Mouse (Mus musculus): Measurements from ENCODE around the gene Irs1. TPM values are rescaled to one million over a fixed set of nuclear protein-coding genes. Genes with fewer than 3 reads are reported as not detected.

Gene Irs1
- total and polyA plus RNA-seq, 2 experiments, result 7.6 to 8.2 TPM

GRCm38 (mm10) chr1:82283901-82284301, 7.3 kb downstream of the Irs1 start:
- H3K79me2 ChIP-seq (ENCODE audit: control insufficient read depth, insufficient read depth, low read length), result peaks cover 31% of the 10 kb centered on the region
- peak overlapping the region; percentile 15 for H3K9ac ChIP-seq (ENCODE audit: low read depth, low read length)
- WGBS, result 29% methylated on average over 1 of the region's 1 CpGs
- H3K27ac ChIP-seq (replicated peaks; ENCODE audit: insufficient read depth, low read depth, low read length), result peak overlapping the region; percentile 71
- TF ChIP-seq CTCF (IDR thresholded peaks at IDR 0.05; ENCODE audit: low read depth, low read length) (no peak), POLR2A (IDR thresholded peaks at IDR 0.05; ENCODE audit: extremely low read depth, insufficient read depth, low read length) (no peak)
- peak; percentile 73 for DNase-seq (ENCODE audit: extremely low read depth, low read depth, low spot score)
- peak overlapping the region; percentile 51; the same call in 1 of the 2 replicates for H3K4me3 ChIP-seq (ENCODE audit: insufficient read depth, low read depth, low read length)
- no peaks in the 10 kb centered on the region for H3K27me3 ChIP-seq (ENCODE audit: control insufficient read depth, insufficient read depth, low read length)
- H3K36me3 ChIP-seq (ENCODE audit: control insufficient read depth, insufficient read depth, low read length), result no peaks in the 10 kb centered on the region; the same call in 1 of the 2 replicates
- peaks cover 35% of the 10 kb centered on the region for H3K4me1 ChIP-seq (ENCODE audit: control insufficient read depth, insufficient read depth, low read length)

GRCm38 (mm10) chr1:82282992-82283611, 8.1 kb downstream of the Irs1 start:
- DNase-seq (ENCODE audit: extremely low read depth, low read depth, low spot score), result peak; percentile 71
- H3K4me1 ChIP-seq (ENCODE audit: control insufficient read depth, insufficient read depth, low read length), result peaks cover 28% of the 10 kb centered on the region
- no peaks in the 10 kb centered on the region for H3K27me3 ChIP-seq (ENCODE audit: control insufficient read depth, insufficient read depth, low read length)
- peak overlapping the region; percentile 63 for H3K4me3 ChIP-seq (ENCODE audit: insufficient read depth, low read depth, low read length)
- H3K36me3 ChIP-seq (ENCODE audit: control insufficient read depth, insufficient read depth, low read length), result peaks cover 3% of the 10 kb centered on the region
- TF ChIP-seq POLR2A (IDR thresholded peaks at IDR 0.05; ENCODE audit: extremely low read depth, insufficient read depth, low read length) (0 out of 2 replicates have a peak, but pooled peaks have one; percentile 70), CTCF (IDR thresholded peaks at IDR 0.05; ENCODE audit: low read depth, low read length) (no peak)
- H3K9ac ChIP-seq (ENCODE audit: low read depth, low read length), result peak overlapping the region; percentile 69
- H3K27ac ChIP-seq (replicated peaks; ENCODE audit: insufficient read depth, low read depth, low read length), result peak overlapping the region; percentile 72
- H3K79me2 ChIP-seq (ENCODE audit: control insufficient read depth, insufficient read depth, low read length), result peaks cover 28% of the 10 kb centered on the region
- 4% methylated on average over 33 of the region's 35 CpGs for WGBS

GRCm38 (mm10) chr1:82281823-82282222, 9.4 kb downstream of the Irs1 start:
- 41% methylated on average over 6 of the region's 6 CpGs for WGBS

GRCm38 (mm10) chr1:82279768-82280167, 11.4 kb downstream of the Irs1 start:
- no peak for TF ChIP-seq POLR2A (IDR thresholded peaks at IDR 0.05; ENCODE audit: extremely low read depth, insufficient read depth, low read length)
- TF ChIP-seq CTCF (IDR thresholded peaks at IDR 0.05; ENCODE audit: low read depth, low read length), result no peak
- no peak overlapping the region for H3K9ac ChIP-seq (ENCODE audit: low read depth, low read length)
- H3K36me3 ChIP-seq (ENCODE audit: control insufficient read depth, insufficient read depth, low read length), result peaks cover 25% of the 10 kb centered on the region
- peaks cover 12% of the 10 kb centered on the region for H3K4me1 ChIP-seq (ENCODE audit: control insufficient read depth, insufficient read depth, low read length)
- peaks cover 17% of the 10 kb centered on the region; the same call in 1 of the 2 replicates for H3K79me2 ChIP-seq (ENCODE audit: control insufficient read depth, insufficient read depth, low read length)
- 26% methylated on average over 1 of the region's 1 CpGs for WGBS
- H3K27me3 ChIP-seq (ENCODE audit: control insufficient read depth, insufficient read depth, low read length), result no peaks in the 10 kb centered on the region
- no peak for DNase-seq (ENCODE audit: extremely low read depth, low read depth, low spot score)
- no peak overlapping the region for H3K27ac ChIP-seq (replicated peaks; ENCODE audit: insufficient read depth, low read depth, low read length)
- no peak overlapping the region for H3K4me3 ChIP-seq (ENCODE audit: insufficient read depth, low read depth, low read length)

More at GRCm38 (mm10) chr1:82281823-82282222, 9.4 kb downstream of the Irs1 start:
- H3K9ac ChIP-seq (ENCODE audit: low read depth, low read length), result no peak overlapping the region
- peaks cover 18% of the 10 kb centered on the region; the same call in 1 of the 2 replicates for H3K79me2 ChIP-seq (ENCODE audit: control insufficient read depth, insufficient read depth, low read length)
- H3K27ac ChIP-seq (replicated peaks; ENCODE audit: insufficient read depth, low read depth, low read length), result peak overlapping the region; percentile 44
- H3K36me3 ChIP-seq (ENCODE audit: control insufficient read depth, insufficient read depth, low read length), result peaks cover 13% of the 10 kb centered on the region
- no peaks in the 10 kb centered on the region for H3K27me3 ChIP-seq (ENCODE audit: control insufficient read depth, insufficient read depth, low read length)
- DNase-seq (ENCODE audit: extremely low read depth, low read depth, low spot score), result peak; percentile 42
- TF ChIP-seq CTCF (IDR thresholded peaks at IDR 0.05; ENCODE audit: low read depth, low read length) (no peak), POLR2A (IDR thresholded peaks at IDR 0.05; ENCODE audit: extremely low read depth, insufficient read depth, low read length) (no peak)
- H3K4me1 ChIP-seq (ENCODE audit: control insufficient read depth, insufficient read depth, low read length), result peaks cover 17% of the 10 kb centered on the region
- no peak overlapping the region for H3K4me3 ChIP-seq (ENCODE audit: insufficient read depth, low read depth, low read length)

- Histone ChIP-seq H3K27ac (replicated peaks; ENCODE audit: insufficient read depth, low read depth, low read length) (no peak overlapping the region), H3K27me3 (ENCODE audit: control insufficient read depth, insufficient read depth, low read length) (no peaks in the 10 kb centered on the region), H3K4me1 (ENCODE audit: control insufficient read depth, insufficient read depth, low read length) (peaks cover 3% of the 10 kb centered on the region), H3K4me3 (ENCODE audit: insufficient read depth, low read depth, low read length) (no peak overlapping the region), H3K36me3 (ENCODE audit: control insufficient read depth, insufficient read depth, low read length) (peaks cover 31% of the 10 kb centered on the region), H3K79me2 (ENCODE audit: control insufficient read depth, insufficient read depth, low read length) (peaks cover 18% of the 10 kb centered on the region; the same call in 1 of the 2 replicates), H3K9ac (ENCODE audit: low read depth, low read length) (no peak overlapping the region)
- WGBS, result 30% methylated on average over 1 of the region's 1 CpGs
- no peak for TF ChIP-seq POLR2A (IDR thresholded peaks at IDR 0.05; ENCODE audit: extremely low read depth, insufficient read depth, low read length)
- TF ChIP-seq CTCF (IDR thresholded peaks at IDR 0.05; ENCODE audit: low read depth, low read length), result no peak
- DNase-seq (ENCODE audit: extremely low read depth, low read depth, low spot score), result peak; percentile 31
Observed at GRCm38 (mm10) chr1:82274361-82274760, 16.9 kb downstream of the Irs1 start.

- 71% methylated on average over 6 of the region's 6 CpGs for WGBS
- Histone ChIP-seq H3K27ac (replicated peaks; ENCODE audit: insufficient read depth, low read depth, low read length) (no peak overlapping the region), H3K4me3 (ENCODE audit: insufficient read depth, low read depth, low read length) (no peak overlapping the region), H3K36me3 (ENCODE audit: control insufficient read depth, insufficient read depth, low read length) (peaks cover 30% of the 10 kb centered on the region), H3K79me2 (ENCODE audit: control insufficient read depth, insufficient read depth, low read length) (peaks cover 17% of the 10 kb centered on the region; the same call in 1 of the 2 replicates), H3K4me1 (ENCODE audit: control insufficient read depth, insufficient read depth, low read length) (peaks cover 3% of the 10 kb centered on the region), H3K27me3 (ENCODE audit: control insufficient read depth, insufficient read depth, low read length) (no peaks in the 10 kb centered on the region), H3K9ac (ENCODE audit: low read depth, low read length) (no peak overlapping the region)
- DNase-seq (ENCODE audit: extremely low read depth, low read depth, low spot score), result no peak
- no peak for TF ChIP-seq POLR2A (IDR thresholded peaks at IDR 0.05; ENCODE audit: extremely low read depth, insufficient read depth, low read length)
- no peak for TF ChIP-seq CTCF (IDR thresholded peaks at IDR 0.05; ENCODE audit: low read depth, low read length)
Observed at GRCm38 (mm10) chr1:82273529-82273928, 17.7 kb downstream of the Irs1 start.
